Mouse (Mus musculus): ENCODE results near the gene Enah. TPM values are rescaled to one million over a fixed set of nuclear protein-coding genes. Genes with fewer than 3 reads are reported as not detected.
A peak's percentile ranks its signal among the peaks of the same experiment; 100 is the strongest.

The Enah gene
- polyA plus RNA-seq, 1 experiment from 2014 or later: 35.0 TPM

DNA sequence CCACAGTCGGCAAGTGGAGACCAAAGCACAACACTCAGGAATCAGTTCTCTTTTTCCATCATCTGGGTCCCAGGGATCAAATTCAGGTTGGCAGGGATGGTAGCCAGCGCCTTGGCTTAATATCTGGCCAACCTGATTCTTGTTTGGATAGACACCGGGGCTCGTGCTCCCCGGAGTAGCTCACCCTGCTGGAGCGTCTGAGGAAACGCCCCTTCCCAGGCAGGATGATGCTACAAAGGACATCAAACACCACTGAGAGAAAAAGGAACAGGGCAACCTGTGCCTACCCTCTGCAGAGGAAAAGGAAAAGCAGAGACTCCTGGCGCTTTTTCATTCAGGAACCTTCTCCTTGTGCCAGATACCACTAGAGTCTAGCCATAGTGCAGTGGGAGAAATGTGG is 156.4 kb downstream of the Enah start:
- Histone ChIP-seq H3K4me1 (peaks cover 5% of the 10 kb centered on the region; the same call in 1 of the 2 replicates), H3K9ac (no peak overlapping the region)
- no peak for ATAC-seq

DNA sequence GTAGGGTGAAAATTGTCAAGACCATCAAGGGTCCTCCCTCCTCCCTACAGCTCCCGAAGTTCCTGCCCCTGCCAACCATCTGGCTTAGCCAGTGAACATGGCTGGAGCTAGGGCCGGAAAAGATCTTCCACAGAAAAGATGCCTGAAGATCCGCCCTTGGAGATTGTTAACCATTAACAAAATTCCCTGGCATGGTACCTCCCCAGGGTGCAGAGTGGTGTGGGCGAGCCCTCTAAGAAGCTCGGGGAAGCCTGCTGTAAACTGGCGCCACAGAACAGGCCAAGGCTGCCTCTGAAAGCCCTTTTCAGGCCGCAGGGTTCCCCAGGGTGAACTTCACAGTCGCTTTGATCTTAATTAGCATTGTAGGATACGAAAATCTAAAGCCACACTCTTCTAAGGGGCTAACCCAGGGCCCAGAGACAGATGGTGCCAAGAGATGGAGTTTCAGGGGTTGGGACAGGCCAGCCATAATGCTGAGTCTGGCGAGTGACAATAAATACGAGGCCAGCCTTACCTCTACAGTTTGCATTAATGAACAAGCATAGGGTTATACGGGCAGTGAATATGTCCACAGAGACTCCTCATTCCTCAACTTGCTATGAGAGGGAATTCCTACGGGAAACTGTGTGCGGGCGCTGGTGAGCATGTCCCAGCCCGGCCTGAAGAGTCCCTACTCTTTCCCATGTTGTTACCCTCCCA is 157.0 kb downstream of the Enah start:
- no peak overlapping the region for H3K9ac ChIP-seq
- H3K9me3 ChIP-seq (replicated peaks): no peaks in the 10 kb centered on the region
- no peak for ATAC-seq
- no peak overlapping the region for H3K4me3 ChIP-seq
- no peaks in the 10 kb centered on the region for H3K27me3 ChIP-seq
- 53% methylated on average over 16 of the region's 16 CpGs for WGBS
- peaks cover 5% of the 10 kb centered on the region; the same call in 1 of the 2 replicates for H3K4me1 ChIP-seq
- H3K27ac ChIP-seq: no peak overlapping the region
- no peak overlapping the region for H3K4me2 ChIP-seq
- no peaks in the 10 kb centered on the region for H3K36me3 ChIP-seq (ENCODE audit: poor library complexity, severe bottlenecking)

More for the DNA sequence above, 156.4 kb downstream of the Enah start:
- Histone ChIP-seq H3K4me2 (no peak overlapping the region), H3K4me3 (no peak overlapping the region), H3K27me3 (no peaks in the 10 kb centered on the region), H3K9me3 (replicated peaks) (no peaks in the 10 kb centered on the region), H3K27ac (no peak overlapping the region), H3K36me3 (ENCODE audit: poor library complexity, severe bottlenecking) (no peaks in the 10 kb centered on the region)
- 46% methylated on average over 8 of the region's 8 CpGs for WGBS

DNA sequence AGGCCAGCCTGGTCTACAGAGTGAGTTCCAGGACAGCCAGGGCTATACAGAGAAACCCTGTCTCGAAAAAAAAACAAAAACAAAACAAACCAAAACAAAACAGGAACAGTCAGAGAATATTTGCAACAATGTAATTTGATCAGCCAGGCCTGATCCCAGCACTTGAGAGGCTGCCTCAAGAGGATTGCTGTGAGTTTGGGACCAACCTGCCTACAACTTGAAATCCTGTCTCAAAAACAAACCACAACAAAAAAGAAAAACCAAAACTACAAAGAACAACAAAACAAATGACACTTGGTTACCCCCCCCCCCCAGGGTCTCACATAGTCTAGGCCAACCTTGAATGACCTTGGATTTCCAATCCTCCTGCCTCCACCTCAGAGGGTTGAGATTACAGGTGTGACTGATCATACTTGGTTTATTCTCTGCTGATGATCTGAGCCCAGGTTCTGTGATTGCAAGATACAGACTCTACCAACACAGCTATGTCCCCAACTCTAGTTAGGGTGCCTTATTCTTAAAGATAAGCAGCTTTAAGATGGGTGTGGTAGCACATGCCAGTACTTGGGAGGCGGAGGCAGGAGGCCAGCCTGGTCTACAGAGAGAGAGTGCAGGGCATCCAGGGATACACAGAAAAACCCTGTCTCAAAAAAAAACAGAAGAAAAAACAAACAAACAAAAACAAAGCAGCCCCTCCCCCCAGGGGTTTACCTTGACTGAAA is 158.4 kb downstream of the Enah start:
- Histone ChIP-seq H3K27me3 (no peaks in the 10 kb centered on the region), H3K9ac (no peak overlapping the region), H3K4me1 (peaks cover 5% of the 10 kb centered on the region; the same call in 1 of the 2 replicates), H3K4me3 (no peak overlapping the region), H3K9me3 (replicated peaks) (no peaks in the 10 kb centered on the region), H3K36me3 (ENCODE audit: poor library complexity, severe bottlenecking) (no peaks in the 10 kb centered on the region), H3K27ac (no peak overlapping the region), H3K4me2 (no peak overlapping the region)
- 84% methylated on average over 2 of the region's 2 CpGs for WGBS
- ATAC-seq: no peak

DNA sequence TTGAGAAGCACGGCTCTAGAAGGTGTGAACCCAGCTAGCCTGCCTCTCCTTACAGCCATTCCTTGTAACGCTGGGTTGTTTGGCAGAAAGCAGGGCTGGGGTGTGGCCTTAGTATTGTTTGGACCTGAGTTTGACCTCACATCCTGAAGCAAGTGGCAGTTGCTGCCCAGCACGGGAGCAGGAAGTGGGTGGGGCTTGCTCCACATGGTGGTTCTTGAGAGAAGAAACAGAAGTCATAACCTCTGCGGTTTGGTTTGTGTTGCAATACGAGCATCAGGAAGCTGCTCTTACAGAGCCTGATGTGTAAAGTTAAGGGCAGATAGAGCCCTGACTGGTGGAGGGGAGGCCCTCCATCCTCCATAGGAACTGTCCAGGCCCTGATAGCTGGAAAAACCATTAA is 159.1 kb downstream of the Enah start:
- no peak overlapping the region for H3K4me3 ChIP-seq
- H3K9ac ChIP-seq: no peak overlapping the region
- 60% methylated on average over 5 of the region's 5 CpGs for WGBS
- H3K27me3 ChIP-seq: no peaks in the 10 kb centered on the region
- H3K4me1 ChIP-seq: peaks cover 5% of the 10 kb centered on the region; the same call in 1 of the 2 replicates
- no peak overlapping the region for H3K27ac ChIP-seq
- ATAC-seq: no peak
- no peaks in the 10 kb centered on the region for H3K36me3 ChIP-seq (ENCODE audit: poor library complexity, severe bottlenecking)
- H3K4me2 ChIP-seq: no peak overlapping the region
- H3K9me3 ChIP-seq (replicated peaks): no peaks in the 10 kb centered on the region

DNA sequence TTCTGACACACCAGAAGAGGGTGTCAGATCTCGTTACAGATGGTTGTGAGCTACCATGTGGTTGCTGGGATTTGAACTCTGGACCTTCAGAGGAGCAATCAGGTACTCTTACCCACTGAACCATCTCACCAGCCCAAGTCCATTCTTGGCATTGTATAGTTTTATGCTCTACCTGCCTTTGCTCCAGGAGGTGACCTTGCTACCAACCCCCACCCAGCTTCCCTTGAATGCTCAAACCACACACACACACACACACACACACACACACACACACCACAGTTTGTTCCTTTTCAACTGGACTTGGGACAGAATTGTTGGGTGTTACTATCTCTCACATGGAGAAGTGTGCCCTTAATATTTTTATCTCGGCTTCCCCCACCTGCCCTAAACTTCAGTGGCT is 163.5 kb downstream of the Enah start:
- WGBS: 93% methylated on average over 2 of the region's 2 CpGs
- Histone ChIP-seq H3K9ac (no peak overlapping the region), H3K9me3 (replicated peaks) (no peaks in the 10 kb centered on the region), H3K27me3 (no peaks in the 10 kb centered on the region), H3K4me3 (no peak overlapping the region), H3K4me1 (peaks cover 6% of the 10 kb centered on the region; the same call in 1 of the 2 replicates), H3K36me3 (ENCODE audit: poor library complexity, severe bottlenecking) (no peaks in the 10 kb centered on the region), H3K27ac (no peak overlapping the region), H3K4me2 (no peak overlapping the region)
- ATAC-seq: no peak

DNA sequence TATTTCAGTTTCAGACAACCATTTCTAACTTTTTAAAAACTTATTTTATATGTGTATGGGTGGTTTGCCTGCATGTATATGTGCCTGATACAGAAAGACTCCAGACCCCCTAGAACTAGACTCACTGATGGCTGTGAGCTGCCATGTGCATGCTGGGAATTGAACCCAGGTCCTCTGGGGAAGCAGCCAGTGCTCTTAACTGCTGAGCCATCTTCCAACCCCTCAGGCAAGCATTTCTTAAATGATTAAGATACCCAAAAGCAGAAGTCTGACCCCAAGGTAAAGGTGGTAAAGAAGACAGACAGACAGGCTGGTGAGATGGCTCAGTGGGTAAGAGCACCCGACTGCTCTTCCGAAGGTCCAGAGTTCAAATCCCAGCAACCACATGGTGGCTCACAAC is 165.0 kb downstream of the Enah start:
- no peaks in the 10 kb centered on the region for H3K36me3 ChIP-seq (ENCODE audit: poor library complexity, severe bottlenecking)
- peaks cover 6% of the 10 kb centered on the region; the same call in 1 of the 2 replicates for H3K4me1 ChIP-seq
- no peaks in the 10 kb centered on the region for H3K9me3 ChIP-seq (replicated peaks)
- no peak overlapping the region for H3K27ac ChIP-seq
- WGBS: 100% methylated on average over 2 of the region's 2 CpGs
- H3K4me2 ChIP-seq: no peak overlapping the region
- no peak for ATAC-seq
- H3K9ac ChIP-seq: no peak overlapping the region
- H3K27me3 ChIP-seq: no peaks in the 10 kb centered on the region
- H3K4me3 ChIP-seq: no peak overlapping the region

DNA sequence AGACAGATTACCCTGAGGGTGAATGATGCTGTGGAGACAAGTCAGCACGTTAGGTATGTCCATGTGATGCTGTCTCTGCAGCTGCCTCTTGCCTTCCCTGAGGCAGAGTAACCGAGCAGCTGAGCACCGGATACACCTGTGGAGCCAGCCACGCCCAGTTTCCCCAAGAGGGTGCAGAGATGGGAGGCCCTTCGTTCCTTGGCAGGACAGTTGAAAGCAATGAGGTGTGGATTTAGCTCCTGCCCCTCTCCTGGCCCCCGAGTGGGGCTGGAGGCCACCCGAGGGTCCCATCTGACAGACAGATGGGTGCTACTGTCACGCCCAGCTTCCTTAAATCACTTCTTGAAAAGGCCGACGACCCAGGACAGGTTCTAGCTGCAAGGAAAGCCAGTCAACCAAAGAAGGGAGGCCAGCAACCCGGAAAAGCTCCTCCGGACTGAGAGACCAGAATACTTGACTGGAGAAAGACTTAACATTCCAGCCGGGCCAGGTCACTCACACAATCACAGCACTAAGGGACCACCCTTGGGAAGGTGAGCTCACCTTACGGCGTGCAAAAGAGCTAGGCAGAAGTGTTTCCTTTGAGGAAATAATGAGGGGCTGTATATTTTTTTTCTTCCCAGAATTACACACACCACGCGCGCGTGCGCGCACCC is 166.6 kb downstream of the Enah start:
- WGBS: 19% methylated on average over 21 of the region's 21 CpGs
- H3K36me3 ChIP-seq (ENCODE audit: poor library complexity, severe bottlenecking): no peaks in the 10 kb centered on the region
- H3K9me3 ChIP-seq (replicated peaks): no peaks in the 10 kb centered on the region
- no peak for ATAC-seq
- no peak overlapping the region for H3K27ac ChIP-seq
- H3K27me3 ChIP-seq: no peaks in the 10 kb centered on the region
- no peak overlapping the region for H3K9ac ChIP-seq
- H3K4me1 ChIP-seq: peaks cover 6% of the 10 kb centered on the region; the same call in 1 of the 2 replicates
- peak overlapping the region; percentile 37 for H3K4me2 ChIP-seq
- H3K4me3 ChIP-seq: no peak overlapping the region

DNA sequence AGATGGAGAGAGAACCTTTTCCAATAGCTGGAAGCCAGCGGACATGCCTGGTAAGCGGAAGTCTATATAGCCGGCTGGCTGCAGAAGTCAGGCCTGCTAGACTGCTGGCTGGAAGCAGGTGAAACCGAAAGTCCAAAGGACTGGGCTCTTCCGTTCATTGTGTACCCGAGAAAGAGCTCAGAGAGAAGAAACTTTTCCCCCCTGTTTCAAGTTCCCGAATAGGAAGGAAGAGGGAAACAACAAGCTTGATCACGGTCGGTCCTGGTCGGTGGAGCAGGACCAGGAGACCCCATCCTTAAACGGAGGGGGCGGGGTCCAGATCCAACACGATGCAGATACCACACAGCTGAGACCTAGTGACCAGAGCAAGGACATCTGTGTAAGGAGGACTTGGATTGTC is 167.3 kb downstream of the Enah start:
- no peaks in the 10 kb centered on the region for H3K36me3 ChIP-seq (ENCODE audit: poor library complexity, severe bottlenecking)
- H3K9ac ChIP-seq: no peak overlapping the region
- ATAC-seq: no peak
- no peaks in the 10 kb centered on the region for H3K27me3 ChIP-seq
- no peak overlapping the region for H3K4me3 ChIP-seq
- H3K27ac ChIP-seq: no peak overlapping the region
- no peaks in the 10 kb centered on the region for H3K9me3 ChIP-seq (replicated peaks)
- H3K4me2 ChIP-seq: no peak overlapping the region
- H3K4me1 ChIP-seq: peaks cover 6% of the 10 kb centered on the region; the same call in 1 of the 2 replicates
- WGBS: 50% methylated on average over 13 of the region's 13 CpGs

DNA sequence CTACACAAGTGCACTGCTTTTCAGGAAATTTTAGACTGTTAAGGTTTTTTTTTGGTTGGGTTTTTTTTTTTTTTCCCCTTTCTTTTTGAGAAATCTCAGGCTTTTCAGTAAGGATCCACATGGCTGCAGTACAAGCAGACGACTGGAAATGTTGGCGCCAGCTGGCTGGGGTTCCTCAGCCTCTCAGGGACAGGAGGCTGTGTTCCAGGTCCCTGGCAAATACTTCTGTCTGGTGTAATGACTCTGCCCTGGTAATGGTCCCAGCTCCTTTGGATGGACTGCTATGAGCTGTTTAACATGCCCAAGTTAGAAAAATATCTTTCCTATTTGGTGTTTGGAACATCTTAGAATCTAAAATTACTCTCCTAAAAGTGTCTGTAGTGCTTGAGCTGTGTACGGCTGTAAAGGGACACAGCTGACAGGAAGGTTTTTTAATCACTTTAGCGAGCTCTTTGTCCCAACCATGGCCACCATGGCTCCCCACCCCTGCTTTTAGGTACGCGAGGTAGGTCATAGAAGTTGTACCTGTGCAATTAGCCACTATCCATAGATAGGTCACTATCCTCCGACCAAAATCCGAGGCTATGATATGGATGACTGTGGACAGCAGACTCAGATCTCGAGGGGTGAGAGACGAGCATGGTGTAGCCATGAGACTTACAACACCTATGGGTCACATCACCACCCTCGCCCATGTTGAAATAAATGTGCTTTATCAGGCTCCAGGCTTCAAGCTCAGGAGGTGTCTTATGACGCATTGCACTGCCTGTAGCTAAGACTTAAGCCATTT is 168.1 kb downstream of the Enah start:
- Histone ChIP-seq H3K36me3 (ENCODE audit: poor library complexity, severe bottlenecking) (no peaks in the 10 kb centered on the region), H3K4me2 (no peak overlapping the region), H3K9me3 (replicated peaks) (no peaks in the 10 kb centered on the region), H3K4me1 (peaks cover 6% of the 10 kb centered on the region; the same call in 1 of the 2 replicates), H3K4me3 (no peak overlapping the region), H3K27ac (no peak overlapping the region), H3K27me3 (no peaks in the 10 kb centered on the region), H3K9ac (no peak overlapping the region)
- no peak for ATAC-seq
- WGBS: 89% methylated on average over 12 of the region's 12 CpGs

DNA sequence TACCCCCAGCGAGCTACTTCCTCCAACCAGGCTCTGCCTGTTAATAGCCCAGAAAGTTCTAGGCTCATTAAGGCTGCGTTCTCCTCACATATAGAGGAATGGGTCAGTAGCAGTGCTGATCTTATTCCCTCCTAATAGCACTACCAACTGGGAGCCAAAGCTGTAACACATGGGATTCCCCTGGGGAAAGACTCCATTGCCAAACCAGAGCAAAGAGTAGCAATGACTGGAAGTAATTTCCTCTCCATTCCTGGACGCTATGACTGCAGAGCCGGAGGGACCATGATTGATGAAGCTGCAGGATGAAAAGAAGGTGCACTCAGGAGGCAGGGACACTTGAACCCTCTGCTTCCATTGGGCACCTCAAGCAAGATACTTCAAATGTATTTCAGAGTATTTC is 169.3 kb downstream of the Enah start:
- H3K36me3 ChIP-seq (ENCODE audit: poor library complexity, severe bottlenecking): no peaks in the 10 kb centered on the region
- ATAC-seq: no peak
- 75% methylated on average over 4 of the region's 4 CpGs for WGBS
- H3K9me3 ChIP-seq (replicated peaks): no peaks in the 10 kb centered on the region
- no peak overlapping the region for H3K4me3 ChIP-seq
- H3K4me1 ChIP-seq: peaks cover 6% of the 10 kb centered on the region; the same call in 1 of the 2 replicates
- H3K4me2 ChIP-seq: no peak overlapping the region
- no peaks in the 10 kb centered on the region for H3K27me3 ChIP-seq
- H3K9ac ChIP-seq: no peak overlapping the region
- H3K27ac ChIP-seq: no peak overlapping the region

DNA sequence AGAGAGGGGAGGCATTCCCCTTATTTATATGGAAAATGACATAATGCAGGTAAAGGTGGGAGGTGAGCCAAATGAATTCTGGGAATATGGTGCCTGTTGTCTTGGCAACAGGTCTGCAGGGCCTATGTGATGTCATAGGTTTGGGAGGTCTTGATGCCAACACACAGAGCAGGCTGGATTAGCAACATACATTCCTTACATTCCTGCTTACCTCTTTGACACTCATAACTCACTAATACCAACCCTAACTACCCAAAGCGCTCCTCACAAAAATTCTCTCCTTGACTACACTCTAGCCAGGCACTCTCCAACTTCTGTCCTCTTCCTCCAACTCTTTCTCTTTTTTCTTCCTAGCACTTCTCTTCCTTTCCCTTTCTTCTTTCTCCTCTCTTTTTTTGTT is 171.6 kb downstream of the Enah start:
- ATAC-seq: no peak
- Histone ChIP-seq H3K36me3 (ENCODE audit: poor library complexity, severe bottlenecking) (no peaks in the 10 kb centered on the region), H3K27me3 (no peaks in the 10 kb centered on the region), H3K9me3 (replicated peaks) (no peaks in the 10 kb centered on the region), H3K27ac (no peak overlapping the region), H3K4me1 (peaks cover 8% of the 10 kb centered on the region), H3K4me2 (no peak overlapping the region), H3K9ac (no peak overlapping the region), H3K4me3 (no peak overlapping the region)
- WGBS: 85% methylated on average over 1 of the region's 1 CpGs
